Mouse (Mus musculus) embryonic facial prominence, embryonic 11.5 days (tissue): ENCODE measurements around the gene Aida. TPM values are rescaled to one million over a fixed set of nuclear protein-coding genes. Genes with fewer than 3 reads are reported as not detected.
A peak's percentile ranks its signal among the peaks of the same experiment; 100 is the strongest.
"Not testable (repeated sequence)": the region's sequence is repeated elsewhere in the genome, so short reads cannot be mapped to it uniquely, and the experiment has no call there.

Source experiments
- ATAC-seq: fragments of 200-750 bp; cut with Nextera tagmentation; replicated peaks from 2 replicates; pipeline ENCODE4 v1.8.0; 2017; ENCODE audit warnings: low read depth; ENCODE audit not compliant: insufficient number of reproducible peaks, low FRiP score, low TSS enrichment
- DNase-seq: peaks from one replicate; pipeline ENCODE4 v3.0.0-alpha.2; 2015; ENCODE audit warnings: low spot score
- H3K27ac ChIP-seq: fragments of 300-500 bp; sonication (generic); replicated peaks from 2 replicates; pipeline ENCODE4 v1.5.1; 2014; ENCODE audit warnings: mild to moderate bottlenecking, low read depth, low read length, control low read depth
- H3K27me3 ChIP-seq: fragments of 300-500 bp; sonication (generic); 2 replicates; pipeline ENCODE4 v1.6.1; 2014; ENCODE audit warnings: mild to moderate bottlenecking, low read length, moderate library complexity, mixed read lengths; ENCODE audit not compliant: control insufficient read depth, insufficient read depth
- H3K36me3 ChIP-seq: fragments of 300-500 bp; sonication (generic); replicated peaks from 2 replicates; pipeline ENCODE4 v1.6.1; 2014; ENCODE audit warnings: low read depth, mild to moderate bottlenecking, low read length, moderate library complexity, mixed read lengths; ENCODE audit not compliant: control insufficient read depth, insufficient read depth
- H3K4me1 ChIP-seq: fragments of 300-500 bp; sonication (generic); 2 replicates; pipeline ENCODE4 v1.6.1; 2014; ENCODE audit warnings: low read length, mixed read lengths; ENCODE audit not compliant: control insufficient read depth, insufficient read depth
- H3K4me2 ChIP-seq: fragments of 300-500 bp; sonication (generic); 2 replicates; pipeline ENCODE4 v1.6.1; 2014; ENCODE audit warnings: low read depth, mild to moderate bottlenecking, control low read depth, low read length, moderate library complexity
- H3K4me3 ChIP-seq: fragments of 300-500 bp; sonication (generic); 2 replicates; pipeline ENCODE4 v1.5.1; 2014; ENCODE audit warnings: low read depth, low read length, control low read depth
- H3K9ac ChIP-seq: fragments of 300-500 bp; sonication (generic); replicated peaks from 2 replicates; pipeline ENCODE4 v1.6.1; 2014; ENCODE audit warnings: mild to moderate bottlenecking, control low read depth, low read length
- H3K9me3 ChIP-seq: fragments of 300-500 bp; sonication (generic); replicated peaks from 2 replicates; pipeline ENCODE4 v1.6.1; 2016; ENCODE audit warnings: mild to moderate bottlenecking, low read length, inconsistent platforms, mixed read lengths; ENCODE audit not compliant: control insufficient read depth
- WGBS: fragments of 180-500 bp; shearing (Covaris S2); extraction: QIAGEN DNeasy Blood & Tissue Kit; methylation state at CpG from one replicate; pipeline ENCODE4 v1.1.7; 2014; 5-methylcytosine and 5-hydroxymethylcytosine counted together
- polyA plus RNA-seq: library from polyadenylated mRNA; unstranded; fragments of >200 nt; fragmentation: Nextera tagmentation; extraction: Ambion mirVana; gene quantifications from 2 replicates; pipeline ENCODE4 v1.2.1, GENCODE M21; 2014

Gene Aida
- polyA plus RNA-seq, 1 experiment from 2014 or later: 40.9 TPM

DNA sequence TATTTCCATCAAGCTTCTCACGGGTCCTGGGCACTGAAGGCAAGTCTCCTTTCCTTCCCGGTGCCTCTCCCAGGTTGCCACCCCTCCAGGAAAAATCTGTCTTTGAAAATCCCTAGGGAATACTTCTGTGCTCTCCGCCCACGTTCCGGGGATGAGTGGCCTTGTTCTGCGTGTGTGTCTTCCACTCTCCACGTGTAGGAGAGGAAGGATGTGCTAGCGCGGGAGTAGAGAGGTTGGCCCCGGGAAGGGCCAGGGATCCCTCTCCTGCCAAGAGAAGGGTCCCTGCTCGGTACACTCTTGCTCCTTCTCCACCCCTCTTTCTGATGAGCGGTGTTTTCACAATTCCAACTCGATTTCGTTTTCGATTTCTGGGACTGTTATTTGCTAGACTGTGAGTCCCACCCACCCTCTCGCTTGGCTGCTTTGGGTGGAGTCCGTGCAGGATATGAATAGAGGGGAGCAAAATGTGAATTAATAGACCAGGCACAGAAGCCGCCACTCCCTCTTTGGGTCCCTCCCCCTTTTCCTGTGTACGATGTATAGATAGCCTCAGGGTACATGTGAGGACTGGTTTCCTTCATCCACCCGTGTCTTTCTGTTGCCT is 1.6 kb downstream of the Aida start:
- ATAC-seq (no peak), DNase-seq (peak; percentile 57)
- Histone ChIP-seq H3K36me3 (no peaks in the 10 kb centered on the region), H3K4me3 (peak overlapping the region; percentile 49), H3K4me2 (peak overlapping the region; percentile 43), H3K9me3 (no peaks in the 10 kb centered on the region), H3K27ac (peak overlapping the region; percentile 4; the same call in 1 of the 2 replicates), H3K4me1 (no peaks in the 10 kb centered on the region), H3K9ac (peak overlapping the region; percentile 52), H3K27me3 (no peaks in the 10 kb centered on the region)
- under 1% methylated on average over 20 of the region's 20 CpGs for WGBS

DNA sequence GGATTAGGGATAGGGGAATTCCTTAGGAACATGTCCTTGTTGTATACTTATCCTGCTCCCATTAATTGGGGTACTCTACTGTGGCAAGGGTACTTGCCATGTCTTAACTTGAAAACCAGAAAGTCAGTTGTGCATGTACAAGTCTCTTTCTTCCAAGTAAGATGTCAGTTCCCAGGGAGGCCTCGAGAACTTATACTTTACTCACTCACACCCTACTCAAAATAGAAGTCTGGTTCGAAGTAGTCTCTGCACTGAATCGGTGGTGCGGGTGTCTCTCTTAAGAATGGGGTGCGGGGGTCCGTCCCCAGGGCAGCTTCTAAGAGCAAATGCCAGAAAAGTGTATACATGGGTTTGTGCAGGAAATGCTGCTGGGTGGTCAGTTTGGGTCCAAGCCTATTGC is 2.8 kb downstream of the Aida start:
- 87% methylated on average over 6 of the region's 6 CpGs for WGBS
- Histone ChIP-seq H3K27ac (no peak overlapping the region), H3K9ac (no peak overlapping the region), H3K4me2 (no peak overlapping the region), H3K4me3 (no peak overlapping the region), H3K36me3 (no peaks in the 10 kb centered on the region), H3K4me1 (no peaks in the 10 kb centered on the region), H3K27me3 (no peaks in the 10 kb centered on the region), H3K9me3 (no peaks in the 10 kb centered on the region)
- DNase-seq (peak; percentile 94), ATAC-seq (no peak)

DNA sequence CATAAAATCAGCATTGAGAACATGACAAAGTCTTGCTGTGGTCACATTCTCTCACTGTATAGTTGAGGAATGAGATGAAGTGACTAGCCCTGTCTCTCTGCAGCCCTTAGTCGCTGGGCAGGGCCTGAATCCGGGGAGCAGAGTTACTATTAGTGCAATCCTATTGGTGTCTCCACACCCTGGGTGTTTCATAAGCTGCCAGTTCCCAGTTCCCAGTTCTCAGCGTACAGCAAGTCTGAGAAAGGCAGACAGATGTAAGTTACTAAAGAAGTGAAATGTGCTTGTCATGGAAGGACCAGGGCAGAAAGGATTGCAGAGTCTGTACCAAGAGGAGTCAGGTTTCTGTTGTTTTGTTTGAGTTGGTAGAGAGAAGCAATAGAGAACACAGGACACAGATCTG is 11.2 kb downstream of the Aida start:
- DNase-seq: no peak
- Histone ChIP-seq H3K9ac (no peak overlapping the region), H3K4me1 (no peaks in the 10 kb centered on the region), H3K4me3 (no peak overlapping the region), H3K9me3 (no peaks in the 10 kb centered on the region), H3K27ac (no peak overlapping the region), H3K27me3 (no peaks in the 10 kb centered on the region), H3K4me2 (no peak overlapping the region), H3K36me3 (no peaks in the 10 kb centered on the region)
- ATAC-seq: no peak
- WGBS: 73% methylated on average over 3 of the region's 3 CpGs

DNA sequence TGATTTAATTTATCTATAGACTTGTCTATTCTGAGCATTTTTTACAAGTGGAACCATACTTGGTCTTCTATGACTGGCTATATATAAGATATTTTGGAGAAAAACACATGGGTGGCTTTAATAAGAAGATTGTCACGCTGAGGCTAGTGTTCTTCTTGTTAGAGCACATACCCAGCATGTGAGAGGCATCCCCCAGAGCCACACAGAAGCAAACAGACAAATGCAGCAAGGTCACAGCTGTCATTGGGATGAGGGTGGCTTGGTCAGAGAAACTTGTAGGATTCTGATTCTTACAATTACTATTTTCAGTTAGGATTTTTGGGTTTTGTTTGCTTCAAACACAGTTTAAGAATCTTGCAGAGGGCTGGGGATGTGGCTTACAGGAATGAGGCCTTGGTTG is 12.1 kb downstream of the Aida start:
- 89% methylated on average over 1 of the region's 1 CpGs for WGBS
- Histone ChIP-seq H3K27ac (no peak overlapping the region), H3K36me3 (no peaks in the 10 kb centered on the region)

DNA sequence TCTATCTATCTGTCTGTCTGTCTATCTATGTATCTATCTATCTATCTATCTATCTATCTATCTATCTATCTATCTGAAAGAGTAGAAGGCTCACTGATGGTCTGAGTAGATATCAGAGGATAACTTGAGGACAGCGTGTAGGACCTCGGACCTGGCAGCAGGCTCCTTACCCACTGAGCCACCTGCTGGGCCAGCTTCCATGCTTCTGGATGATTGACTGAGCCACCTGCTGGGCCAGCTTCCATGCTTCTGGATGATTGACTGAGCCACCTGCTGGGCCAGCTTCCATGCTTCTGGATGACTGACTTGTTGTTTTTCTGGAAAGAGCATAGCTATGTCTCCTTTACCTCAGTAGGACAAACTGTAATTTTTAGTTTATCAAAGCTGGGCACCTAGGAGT is 13.2 kb downstream of the Aida start:
- H3K4me2 ChIP-seq, H3K36me3 ChIP-seq, H3K27me3 ChIP-seq, DNase-seq, ATAC-seq, H3K27ac ChIP-seq, H3K9me3 ChIP-seq, H3K4me3 ChIP-seq, H3K9ac ChIP-seq, H3K4me1 ChIP-seq: not testable (repeated sequence)
- 75% methylated on average over 2 of the region's 2 CpGs for WGBS

More for the DNA sequence above, 12.1 kb downstream of the Aida start:
- no peaks in the 10 kb centered on the region for H3K27me3 ChIP-seq
- no peaks in the 10 kb centered on the region for H3K4me1 ChIP-seq
- H3K4me2 ChIP-seq: no peak overlapping the region
- no peaks in the 10 kb centered on the region for H3K9me3 ChIP-seq
- H3K9ac ChIP-seq: no peak overlapping the region
- ATAC-seq (no peak), DNase-seq (no peak)
- no peak overlapping the region for H3K4me3 ChIP-seq

DNA sequence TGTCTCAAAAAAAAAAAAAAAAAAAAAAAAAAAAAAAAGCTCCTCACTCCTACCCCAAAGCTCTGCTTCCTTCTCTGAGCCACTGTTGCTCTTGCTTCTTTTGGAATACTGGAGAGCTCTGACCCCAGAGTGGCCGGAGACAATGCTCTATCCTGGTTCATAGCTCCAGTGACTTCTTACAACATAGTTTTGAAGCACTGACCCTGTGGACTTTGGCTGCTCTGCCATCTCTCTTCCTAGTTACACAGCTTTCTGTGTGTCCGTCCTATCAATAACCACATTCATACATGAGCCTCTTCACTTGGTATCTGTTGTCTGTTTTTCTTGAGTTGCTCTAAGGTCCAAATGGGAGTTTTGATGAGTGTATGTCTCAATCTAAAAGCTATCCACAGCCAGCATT is 15.7 kb downstream of the Aida start:
- H3K4me1 ChIP-seq: no peaks in the 10 kb centered on the region
- H3K27me3 ChIP-seq: no peaks in the 10 kb centered on the region
- H3K9me3 ChIP-seq: no peaks in the 10 kb centered on the region
- 97% methylated on average over 2 of the region's 2 CpGs for WGBS
- no peak overlapping the region for H3K9ac ChIP-seq
- H3K36me3 ChIP-seq: no peaks in the 10 kb centered on the region
- no peak overlapping the region for H3K27ac ChIP-seq
- ATAC-seq: no peak
- no peak overlapping the region for H3K4me2 ChIP-seq
- no peak for DNase-seq
- H3K4me3 ChIP-seq: no peak overlapping the region

DNA sequence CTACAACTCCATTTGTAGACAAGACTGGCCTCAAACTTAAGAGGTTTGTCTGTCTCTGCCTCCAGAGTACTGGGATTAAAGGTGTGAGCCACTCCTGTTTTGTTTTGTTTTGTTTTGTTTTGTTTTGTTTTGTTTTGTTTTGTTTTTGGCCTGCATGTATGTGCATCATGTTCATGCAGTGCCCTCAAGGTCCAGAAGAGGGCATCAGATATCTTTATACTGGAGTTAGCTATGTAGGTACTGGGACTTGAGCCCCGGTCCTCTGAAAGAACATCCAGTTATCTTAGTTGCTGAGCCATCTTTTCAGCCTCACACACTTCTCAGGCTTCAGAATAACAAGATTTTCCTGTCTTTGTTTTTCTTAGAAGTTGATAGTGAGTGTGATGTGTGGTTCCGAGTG is 19.4 kb downstream of the Aida start:
- DNase-seq (peak; percentile 13), ATAC-seq (no peak)
- no peaks in the 10 kb centered on the region for H3K9me3 ChIP-seq
- no peaks in the 10 kb centered on the region for H3K27me3 ChIP-seq
- whole genome bisulfite sequencing: 93% methylated on average over 2 of the region's 2 CpGs
- no peak overlapping the region for H3K4me3 ChIP-seq
- H3K36me3 ChIP-seq: no peaks in the 10 kb centered on the region
- H3K4me1 ChIP-seq: no peaks in the 10 kb centered on the region
- no peak overlapping the region for H3K27ac ChIP-seq
- H3K9ac ChIP-seq: no peak overlapping the region
- no peak overlapping the region for H3K4me2 ChIP-seq

DNA sequence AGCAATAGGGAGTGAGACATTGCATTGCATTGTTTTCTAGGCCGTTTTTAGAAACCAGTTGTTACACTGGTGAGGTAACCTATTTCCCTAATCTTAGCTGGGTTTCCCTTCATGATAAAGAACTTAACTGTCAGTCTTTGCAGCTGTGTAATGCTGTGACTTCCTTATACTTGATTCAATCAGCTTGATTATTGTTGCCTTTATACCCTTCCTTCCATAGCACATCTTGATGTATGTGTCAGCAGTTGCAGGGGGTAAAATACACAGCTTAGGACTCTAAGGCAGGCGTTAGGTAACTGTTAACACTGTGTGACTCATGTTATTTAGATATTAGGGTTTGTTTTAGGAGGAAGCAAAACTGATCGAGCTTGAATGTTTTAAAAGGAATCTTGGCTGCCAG is 24.3 kb downstream of the Aida start:
- DNase-seq (no peak), ATAC-seq (no peak)
- Histone ChIP-seq H3K27ac (no peak overlapping the region), H3K27me3 (no peaks in the 10 kb centered on the region), H3K9me3 (no peaks in the 10 kb centered on the region), H3K36me3 (peaks cover 10% of the 10 kb centered on the region), H3K4me2 (no peak overlapping the region), H3K4me1 (no peaks in the 10 kb centered on the region), H3K4me3 (no peak overlapping the region), H3K9ac (no peak overlapping the region)
- 83% methylated on average over 3 of the region's 3 CpGs for WGBS
